Mouse (Mus musculus): ENCODE data around the gene Slc2a4. TPM values are rescaled to one million over a fixed set of nuclear protein-coding genes. Genes with fewer than 3 reads are reported as not detected.

Gene Slc2a4
- polyA plus RNA-seq, 1 experiment from 2014 or later, result 12.4 TPM

GRCm38 (mm10) chr11:69901406-69901846 is 46.6 kb downstream of the Slc2a4 start:
- peak; percentile 83 for ATAC-seq (ENCODE audit: low FRiP score, low read depth)
- H3K9me3 ChIP-seq, result no peaks in the 10 kb centered on the region
- H3K27ac ChIP-seq, result peak overlapping the region; percentile 83
- H3K36me3 ChIP-seq, result peaks cover 30% of the 10 kb centered on the region
- under 1% methylated on average over 42 of the region's 42 CpGs for WGBS
- peak overlapping the region; percentile 93 for H3K9ac ChIP-seq
- no peaks in the 10 kb centered on the region for H3K27me3 ChIP-seq (replicated peaks)
- peak overlapping the region; percentile 77 for H3K4me3 ChIP-seq
- H3K4me2 ChIP-seq (replicated peaks), result peak overlapping the region; percentile 86
- H3K4me1 ChIP-seq, result peaks cover 21% of the 10 kb centered on the region

DNA sequence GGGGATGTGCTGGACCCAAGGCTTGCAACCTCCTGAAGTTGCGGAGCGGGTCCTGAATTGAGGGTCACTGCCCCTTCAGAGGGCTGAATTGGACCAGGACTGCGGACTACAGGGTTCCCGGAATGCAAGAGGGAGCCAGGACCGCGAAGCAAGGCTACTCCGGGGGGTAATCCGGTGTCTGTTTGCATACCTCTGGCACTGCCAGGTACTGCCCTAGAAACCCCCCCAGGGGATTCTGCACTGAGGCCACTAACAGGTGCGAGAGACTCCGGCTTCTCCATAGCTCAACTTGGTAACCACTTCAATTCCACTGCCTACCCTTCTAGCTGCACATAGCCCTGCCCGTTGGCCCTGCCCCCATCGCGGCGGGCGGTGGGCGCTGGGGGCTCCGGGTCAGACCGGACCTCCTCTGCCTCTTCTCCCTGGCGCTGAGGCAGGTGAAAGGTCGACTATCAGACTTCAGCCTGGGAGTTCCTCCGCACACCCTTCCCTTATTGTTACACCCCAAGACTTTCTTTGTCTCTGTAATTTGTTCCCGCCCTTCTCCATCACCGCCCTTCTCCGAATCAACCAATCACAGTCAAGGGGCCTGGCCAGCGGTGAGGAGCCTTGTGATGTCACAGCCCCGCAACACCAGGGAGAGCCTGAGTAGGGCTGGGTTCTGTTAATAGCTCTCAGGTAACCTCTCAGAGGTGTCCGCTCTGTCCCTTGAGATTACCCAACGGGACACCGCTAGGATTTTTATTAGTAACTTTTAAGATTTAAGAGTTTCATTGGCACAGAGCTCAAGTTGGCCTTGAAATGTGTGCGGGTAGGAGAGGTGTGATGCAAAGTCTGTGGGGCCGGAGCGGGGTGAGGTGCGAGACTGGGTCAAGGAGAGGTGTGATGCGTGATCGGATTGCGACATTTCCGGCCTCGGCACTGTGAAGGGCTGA is 47.2 kb downstream of the Slc2a4 start, which contains the start of the genes 2810408A11Rik and Neurl4:
TSS of gene 2810408A11Rik (minus strand) at position 517 of the 935 bp plus-strand sequence.
TSS of gene Neurl4 (plus strand) at position 602 of the 935 bp plus-strand sequence.
- H3K27ac ChIP-seq, result peak within 1 kb of the TSS; percentile 83
- ATAC-seq (ENCODE audit: low FRiP score, low read depth), result peak; percentile 94
- H3K36me3 ChIP-seq, result peaks cover 23% of the 10 kb centered on the region
- H3K27me3 ChIP-seq (replicated peaks), result no peaks in the 10 kb centered on the region
- peak within 1 kb of the TSS; percentile 86 for H3K4me2 ChIP-seq (replicated peaks)
- whole genome bisulfite sequencing, result under 1% methylated on average over 38 of the region's 38 CpGs
- no peaks in the 10 kb centered on the region for H3K9me3 ChIP-seq
- H3K4me3 ChIP-seq, result peak within 1 kb of the TSS; percentile 77
- peak within 1 kb of the TSS; percentile 93 for H3K9ac ChIP-seq
- peaks cover 21% of the 10 kb centered on the region for H3K4me1 ChIP-seq

GRCm38 (mm10) chr11:69899870-69900269 is 48.1 kb downstream of the Slc2a4 start:
- WGBS, result 36% methylated on average over 4 of the region's 4 CpGs
- Histone ChIP-seq H3K27ac (no peak overlapping the region), H3K4me3 (peak overlapping the region; percentile 77)

GRCm38 (mm10) chr11:69895291-69895690 is 52.7 kb downstream of the Slc2a4 start, which contains the start of gene Acap1:
Gene Acap1 (minus strand): TSS chr11:69895539.
- Histone ChIP-seq H3K36me3 (no peaks in the 10 kb centered on the region), H3K4me3 (no peak within 1 kb of the TSS), H3K4me2 (replicated peaks) (no peak within 1 kb of the TSS), H3K27me3 (replicated peaks) (no peaks in the 10 kb centered on the region), H3K9me3 (no peaks in the 10 kb centered on the region), H3K4me1 (peaks cover 10% of the 10 kb centered on the region), H3K9ac (no peak within 1 kb of the TSS), H3K27ac (no peak within 1 kb of the TSS)
- 73% methylated on average over 4 of the region's 4 CpGs for WGBS
- ATAC-seq (ENCODE audit: low FRiP score, low read depth), result no peak

More at GRCm38 (mm10) chr11:69899870-69900269, 48.1 kb downstream of the Slc2a4 start:
- Histone ChIP-seq H3K9me3 (no peaks in the 10 kb centered on the region), H3K4me1 (peaks cover 21% of the 10 kb centered on the region), H3K36me3 (peaks cover 14% of the 10 kb centered on the region), H3K4me2 (replicated peaks) (peak overlapping the region; percentile 86), H3K9ac (peak overlapping the region; percentile 93; the same call in 1 of the 2 replicates), H3K27me3 (replicated peaks) (no peaks in the 10 kb centered on the region)
- ATAC-seq (ENCODE audit: low FRiP score, low read depth), result no peak

- Histone ChIP-seq H3K27ac (no peak overlapping the region), H3K4me1 (peaks cover 7% of the 10 kb centered on the region), H3K9me3 (no peaks in the 10 kb centered on the region), H3K4me3 (no peak overlapping the region), H3K4me2 (replicated peaks) (no peak overlapping the region), H3K9ac (no peak overlapping the region), H3K36me3 (no peaks in the 10 kb centered on the region), H3K27me3 (replicated peaks) (no peaks in the 10 kb centered on the region)
- no peak for ATAC-seq (ENCODE audit: low FRiP score, low read depth)
- WGBS, result 92% methylated on average over 5 of the region's 5 CpGs
These were observed 53.3 kb downstream of the Slc2a4 start for GRCm38 (mm10) chr11:69894671-69895070.

Small RNA genes lying within 50 kb of the gene (microRNA-seq; reads per million reads assigned to microRNA genes)
- gene Gm44349, result not detected

Other genes starting within 250 kb of the Slc2a4 start
- gene Polr2a, start 189.6 kb downstream of the Slc2a4 start, polyA plus RNA-seq (2016; fragmentation: Nextera tagmentation; extraction: Ambion mirVana), result 28.5 and 31.2 TPM in 2 replicates
- gene Slc35g3, start 186.2 kb downstream of the Slc2a4 start, polyA plus RNA-seq (2016; fragmentation: Nextera tagmentation; extraction: Ambion mirVana), result not detected in 2 replicates
- 2.3 and 2.4 TPM in 2 replicates for gene Zbtb4, start 182.3 kb downstream of the Slc2a4 start, polyA plus RNA-seq (2016; fragmentation: Nextera tagmentation; extraction: Ambion mirVana)
- gene Chrnb1, start 152.2 kb downstream of the Slc2a4 start, polyA plus RNA-seq (2016; fragmentation: Nextera tagmentation; extraction: Ambion mirVana), result 5.3 and 5.8 TPM in 2 replicates
- gene Fgf11, start 146.3 kb downstream of the Slc2a4 start, polyA plus RNA-seq (2016; fragmentation: Nextera tagmentation; extraction: Ambion mirVana), result 4.1 and 5.6 TPM in 2 replicates
- gene Tmem102, start 142.6 kb downstream of the Slc2a4 start, polyA plus RNA-seq (2016; fragmentation: Nextera tagmentation; extraction: Ambion mirVana), result 1.1 and 1.7 TPM in 2 replicates
- gene Gm39566, start 132.9 kb downstream of the Slc2a4 start, polyA plus RNA-seq (2016; fragmentation: Nextera tagmentation; extraction: Ambion mirVana), result not detected in 2 replicates
- gene Spem2, start 129.7 kb downstream of the Slc2a4 start, polyA plus RNA-seq (2016; fragmentation: Nextera tagmentation; extraction: Ambion mirVana), result not detected in 2 replicates
- 0.52 TPM in 1 of 2 replicates, not detected in the other for gene Spem1, start 126.0 kb downstream of the Slc2a4 start, polyA plus RNA-seq (2016; fragmentation: Nextera tagmentation; extraction: Ambion mirVana)
- gene Nlgn2, start 110.4 kb downstream of the Slc2a4 start, polyA plus RNA-seq (2016; fragmentation: Nextera tagmentation; extraction: Ambion mirVana), result 14.1 and 16.6 TPM in 2 replicates
- gene Tmem256, start 109.7 kb downstream of the Slc2a4 start, polyA plus RNA-seq (2016; fragmentation: Nextera tagmentation; extraction: Ambion mirVana), result 325 and 328 TPM in 2 replicates
- 64.4 and 69.9 TPM in 2 replicates for gene Plscr3, start 101.8 kb downstream of the Slc2a4 start, polyA plus RNA-seq (2016; fragmentation: Nextera tagmentation; extraction: Ambion mirVana)
- 0.22 and 0.30 TPM in 2 replicates for gene Tnk1, start 89.5 kb downstream of the Slc2a4 start, polyA plus RNA-seq (2016; fragmentation: Nextera tagmentation; extraction: Ambion mirVana)
- not detected in 2 replicates for gene Tmem95, start 70.2 kb downstream of the Slc2a4 start, polyA plus RNA-seq (2016; fragmentation: Nextera tagmentation; extraction: Ambion mirVana)
- 3.1 TPM in 2 replicates for gene Kctd11, start 66.8 kb downstream of the Slc2a4 start, polyA plus RNA-seq (2016; fragmentation: Nextera tagmentation; extraction: Ambion mirVana)
- 0.54 and 0.90 TPM in 2 replicates for gene Acap1, start 52.6 kb downstream of the Slc2a4 start, polyA plus RNA-seq (2016; fragmentation: Nextera tagmentation; extraction: Ambion mirVana)
- 17.7 and 18.1 TPM in 2 replicates for gene 2810408A11Rik, start 47.2 kb downstream of the Slc2a4 start, polyA plus RNA-seq (2016; fragmentation: Nextera tagmentation; extraction: Ambion mirVana)
- 19.8 and 20.4 TPM in 2 replicates for gene Neurl4, start 47.1 kb downstream of the Slc2a4 start, polyA plus RNA-seq (2016; fragmentation: Nextera tagmentation; extraction: Ambion mirVana)
- 82.4 and 92.0 TPM in 2 replicates for gene Gps2, start 34.3 kb downstream of the Slc2a4 start, polyA plus RNA-seq (2016; fragmentation: Nextera tagmentation; extraction: Ambion mirVana)
- 1,451 and 1,549 TPM in 2 replicates for gene Eif5a, start 26.2 kb downstream of the Slc2a4 start, polyA plus RNA-seq (2016; fragmentation: Nextera tagmentation; extraction: Ambion mirVana)
- gene Ybx2, start 12.4 kb downstream of the Slc2a4 start, polyA plus RNA-seq (2016; fragmentation: Nextera tagmentation; extraction: Ambion mirVana), result 5.5 and 6.0 TPM in 2 replicates
- gene Cldn7, start 16.6 kb upstream of the Slc2a4 start, polyA plus RNA-seq (2016; fragmentation: Nextera tagmentation; extraction: Ambion mirVana), result 2.1 and 3.2 TPM in 2 replicates
- gene Ctdnep1, start 33.0 kb upstream of the Slc2a4 start, polyA plus RNA-seq (2016; fragmentation: Nextera tagmentation; extraction: Ambion mirVana), result 23.0 and 24.3 TPM in 2 replicates
- gene Elp5, start 34.3 kb upstream of the Slc2a4 start, polyA plus RNA-seq (2016; fragmentation: Nextera tagmentation; extraction: Ambion mirVana), result 129 and 131 TPM in 2 replicates
- gene Gabarap, start 43.0 kb upstream of the Slc2a4 start, polyA plus RNA-seq (2016; fragmentation: Nextera tagmentation; extraction: Ambion mirVana), result 577 and 592 TPM in 2 replicates
- 89.4 and 92.5 TPM in 2 replicates for gene Phf23, start 47.6 kb upstream of the Slc2a4 start, polyA plus RNA-seq (2016; fragmentation: Nextera tagmentation; extraction: Ambion mirVana)
- gene Dvl2, start 52.4 kb upstream of the Slc2a4 start, polyA plus RNA-seq (2016; fragmentation: Nextera tagmentation; extraction: Ambion mirVana), result 39.0 and 40.7 TPM in 2 replicates
- 59.1 and 63.7 TPM in 2 replicates for gene Acadvl, start 67.2 kb upstream of the Slc2a4 start, polyA plus RNA-seq (2016; fragmentation: Nextera tagmentation; extraction: Ambion mirVana)
- gene Dlg4, start 68.8 kb upstream of the Slc2a4 start, polyA plus RNA-seq (2016; fragmentation: Nextera tagmentation; extraction: Ambion mirVana), result 23.6 and 25.5 TPM in 2 replicates
- 0.68 and 1.1 TPM in 2 replicates for gene Asgr1, start 105.9 kb upstream of the Slc2a4 start, polyA plus RNA-seq (2016; fragmentation: Nextera tagmentation; extraction: Ambion mirVana)
- 0.61 TPM in 1 of 2 replicates, not detected in the other for gene Asgr2, start 144.5 kb upstream of the Slc2a4 start, polyA plus RNA-seq (2016; fragmentation: Nextera tagmentation; extraction: Ambion mirVana)
- 0.48 TPM in 1 of 2 replicates, not detected in the other for gene Mgl2, start 182.1 kb upstream of the Slc2a4 start, polyA plus RNA-seq (2016; fragmentation: Nextera tagmentation; extraction: Ambion mirVana)
- 0.37 and 0.39 TPM in 2 replicates for gene Clec10a, start 208.0 kb upstream of the Slc2a4 start, polyA plus RNA-seq (2016; fragmentation: Nextera tagmentation; extraction: Ambion mirVana)

Data from neural tube, embryonic 12.5 days (tissue).